Mouse (Mus musculus): ENCODE measurements around the gene Fgg.

GRCm38 (mm10) chr3:82981861-82982260 lies 25.7 kb upstream of the Fgg start:
- no peak for TF ChIP-seq CTCF (IDR thresholded peaks at IDR 0.05; ENCODE audit: extremely low read depth, insufficient read depth, insufficient read length, insufficient replicate concordance)
- no peak for TF ChIP-seq POLR2A (IDR thresholded peaks at IDR 0.05; ENCODE audit: low read depth, low read length)

Data from spleen, adult 2 months (tissue).